Mouse (Mus musculus) midbrain, embryonic 10.5 days (tissue): ENCODE results near the gene Cemip. TPM values are rescaled to one million over a fixed set of nuclear protein-coding genes. Genes with fewer than 3 reads are reported as not detected.
"Not testable (repeated sequence)": the region's sequence is repeated elsewhere in the genome, so short reads cannot be mapped to it uniquely, and the experiment has no call there.

ENCODE experiments used
- DNase-seq: peaks from one replicate; pipeline ENCODE4 v3.0.0-alpha.2; 2017; ENCODE audit warnings: low spot score
- H3K27ac ChIP-seq: fragments of 300-500 bp; sonication (generic); replicated peaks from 2 replicates; pipeline ENCODE4 v1.5.1; 2016; ENCODE audit warnings: mild to moderate bottlenecking
- H3K27me3 ChIP-seq: fragments of 300-500 bp; sonication (generic); 2 replicates; pipeline ENCODE4 v1.6.1; 2016; ENCODE audit warnings: low read depth, mild to moderate bottlenecking; ENCODE audit not compliant: poor library complexity, severe bottlenecking
- H3K36me3 ChIP-seq: fragments of 300-500 bp; sonication (generic); 2 replicates; pipeline ENCODE4 v1.6.1; 2016; ENCODE audit warnings: mild to moderate bottlenecking, moderate library complexity
- H3K4me1 ChIP-seq: fragments of 300-500 bp; sonication (generic); 2 replicates; pipeline ENCODE4 v1.6.1; 2016
- H3K4me3 ChIP-seq: fragments of 300-500 bp; sonication (generic); 2 replicates; pipeline ENCODE4 v1.5.1; 2016; ENCODE audit warnings: mild to moderate bottlenecking, moderate library complexity
- H3K9me3 ChIP-seq: fragments of 300-500 bp; sonication (generic); replicated peaks from 2 replicates; pipeline ENCODE4 v1.6.1; 2016; ENCODE audit warnings: mild to moderate bottlenecking
- WGBS: fragments of 180-500 bp; shearing (Covaris S2); methylation state at CpG from one replicate; pipeline ENCODE4 v1.1.7; 2016; 5-methylcytosine and 5-hydroxymethylcytosine counted together
- polyA plus RNA-seq: library from polyadenylated mRNA; unstranded; fragments of >200 nt; fragmentation: Nextera tagmentation; extraction: Ambion mirVana; gene quantifications from 2 replicates; pipeline ENCODE4 v1.2.1, GENCODE M21; 2016

The Cemip gene
- 0.12 and 0.68 TPM in 2 replicates for polyA plus RNA-seq

GRCm38 (mm10) chr7:84086039-84086829 is at the start of gene Cemip:
TSS of gene Cemip (minus strand) at chr7:84086502.
- no peaks in the 10 kb centered on the region for H3K9me3 ChIP-seq
- peak within 1 kb of the TSS; percentile 61 for H3K4me3 ChIP-seq
- H3K27ac ChIP-seq, result no peak within 1 kb of the TSS
- H3K27me3 ChIP-seq, result peaks cover 47% of the 10 kb centered on the region
- peaks cover 19% of the 10 kb centered on the region for H3K4me1 ChIP-seq
- WGBS, result under 1% methylated on average over 53 of the region's 54 CpGs
- DNase-seq, result peak; percentile 85
- H3K36me3 ChIP-seq, result no peaks in the 10 kb centered on the region

GRCm38 (mm10) chr7:84132704-84133103 is 46.4 kb upstream of the Cemip start:
- H3K4me1 ChIP-seq, result 0 out of 2 replicates have a peak, but pooled peaks cover 5% of the 10 kb centered on the region
- 79% methylated on average over 1 of the region's 1 CpGs for WGBS
- no peaks in the 10 kb centered on the region for H3K9me3 ChIP-seq
- H3K4me3 ChIP-seq, result no peak overlapping the region
- no peaks in the 10 kb centered on the region for H3K36me3 ChIP-seq
- no peaks in the 10 kb centered on the region for H3K27me3 ChIP-seq
- DNase-seq, result no peak
- H3K27ac ChIP-seq, result no peak overlapping the region

GRCm38 (mm10) chr7:84131736-84132135 is 45.4 kb upstream of the Cemip start:
- 92% methylated on average over 4 of the region's 4 CpGs for WGBS
- H3K4me3 ChIP-seq, result no peak overlapping the region

GRCm38 (mm10) chr7:84128661-84129060 is 42.4 kb upstream of the Cemip start:
- no peaks in the 10 kb centered on the region for H3K27me3 ChIP-seq
- H3K4me3 ChIP-seq, result no peak overlapping the region
- 88% methylated on average over 8 of the region's 8 CpGs for WGBS
- no peak overlapping the region for H3K27ac ChIP-seq
- H3K4me1 ChIP-seq, result 0 out of 2 replicates have a peak, but pooled peaks cover 5% of the 10 kb centered on the region
- no peaks in the 10 kb centered on the region for H3K36me3 ChIP-seq
- DNase-seq, result no peak
- H3K9me3 ChIP-seq, result no peaks in the 10 kb centered on the region

More at GRCm38 (mm10) chr7:84131736-84132135, 45.4 kb upstream of the Cemip start:
- H3K9me3 ChIP-seq, result no peaks in the 10 kb centered on the region
- no peak overlapping the region for H3K27ac ChIP-seq
- H3K4me1 ChIP-seq, result 0 out of 2 replicates have a peak, but pooled peaks cover 5% of the 10 kb centered on the region
- no peaks in the 10 kb centered on the region for H3K36me3 ChIP-seq
- DNase-seq, result no peak
- H3K27me3 ChIP-seq, result no peaks in the 10 kb centered on the region

- 90% methylated on average over 1 of the region's 1 CpGs for WGBS
- H3K4me1 ChIP-seq, result peaks cover 7% of the 10 kb centered on the region
- no peak overlapping the region for H3K4me3 ChIP-seq
- no peaks in the 10 kb centered on the region for H3K27me3 ChIP-seq
- H3K27ac ChIP-seq, result no peak overlapping the region
- H3K9me3 ChIP-seq, result no peaks in the 10 kb centered on the region
- DNase-seq, result no peak
- H3K36me3 ChIP-seq, result no peaks in the 10 kb centered on the region
These were observed 39.4 kb upstream of the Cemip start for GRCm38 (mm10) chr7:84125730-84126129.

GRCm38 (mm10) chr7:84123651-84124050 is 37.3 kb upstream of the Cemip start:
- 90% methylated on average over 3 of the region's 4 CpGs for WGBS
- H3K4me1 ChIP-seq, result peaks cover 20% of the 10 kb centered on the region
- not testable (repeated sequence) for H3K27me3 ChIP-seq, H3K36me3 ChIP-seq, H3K4me3 ChIP-seq, H3K27ac ChIP-seq, DNase-seq, H3K9me3 ChIP-seq

- Histone ChIP-seq H3K36me3 (no peaks in the 10 kb centered on the region), H3K4me1 (peaks cover 17% of the 10 kb centered on the region), H3K4me3 (no peak overlapping the region), H3K9me3 (no peaks in the 10 kb centered on the region), H3K27me3 (no peaks in the 10 kb centered on the region), H3K27ac (no peak overlapping the region)
- 88% methylated on average over 3 of the region's 3 CpGs for WGBS
- no peak for DNase-seq
These were observed 35.5 kb upstream of the Cemip start for GRCm38 (mm10) chr7:84121778-84122177.

GRCm38 (mm10) chr7:84120142-84120760 is 33.9 kb upstream of the Cemip start:
- H3K27me3 ChIP-seq, result no peaks in the 10 kb centered on the region
- H3K4me3 ChIP-seq, result no peak overlapping the region
- H3K27ac ChIP-seq, result no peak overlapping the region
- DNase-seq, result no peak
- H3K4me1 ChIP-seq, result peaks cover 17% of the 10 kb centered on the region
- no peaks in the 10 kb centered on the region for H3K9me3 ChIP-seq
- WGBS, result 76% methylated on average over 5 of the region's 5 CpGs
- peaks cover 8% of the 10 kb centered on the region; the same call in 1 of the 2 replicates for H3K36me3 ChIP-seq

- WGBS, result 84% methylated on average over 12 of the region's 12 CpGs
These were observed 33.2 kb upstream of the Cemip start for GRCm38 (mm10) chr7:84119216-84120105.

GRCm38 (mm10) chr7:84117543-84118122 is 31.3 kb upstream of the Cemip start:
- H3K36me3 ChIP-seq, result peaks cover 24% of the 10 kb centered on the region
- H3K27me3 ChIP-seq, result no peaks in the 10 kb centered on the region
- H3K27ac ChIP-seq, result no peak overlapping the region
- no peak overlapping the region for H3K4me3 ChIP-seq
- WGBS, result 93% methylated on average over 6 of the region's 6 CpGs
- peaks cover 23% of the 10 kb centered on the region for H3K4me1 ChIP-seq
- no peak for DNase-seq
- no peaks in the 10 kb centered on the region for H3K9me3 ChIP-seq

More at GRCm38 (mm10) chr7:84119216-84120105, 33.2 kb upstream of the Cemip start:
- Histone ChIP-seq H3K36me3 (peaks cover 9% of the 10 kb centered on the region; the same call in 1 of the 2 replicates), H3K27me3 (no peaks in the 10 kb centered on the region), H3K4me3 (no peak overlapping the region), H3K27ac (no peak overlapping the region), H3K9me3 (no peaks in the 10 kb centered on the region), H3K4me1 (peaks cover 17% of the 10 kb centered on the region)
- no peak for DNase-seq

GRCm38 (mm10) chr7:84116621-84117542 is 30.6 kb upstream of the Cemip start:
- no peaks in the 10 kb centered on the region for H3K27me3 ChIP-seq
- no peaks in the 10 kb centered on the region for H3K9me3 ChIP-seq
- peaks cover 32% of the 10 kb centered on the region for H3K36me3 ChIP-seq
- 87% methylated on average over 7 of the region's 7 CpGs for WGBS
- H3K4me1 ChIP-seq, result peaks cover 23% of the 10 kb centered on the region
- H3K4me3 ChIP-seq, result no peak overlapping the region
- DNase-seq, result no peak
- H3K27ac ChIP-seq, result no peak overlapping the region
